Mouse (Mus musculus): ENCODE results near the gene Hist1h3c.
"Not testable (repeated sequence)": the region's sequence is repeated elsewhere in the genome, so short reads cannot be mapped to it uniquely, and the experiment has no call there.

The Hist1h3c gene

DNA sequence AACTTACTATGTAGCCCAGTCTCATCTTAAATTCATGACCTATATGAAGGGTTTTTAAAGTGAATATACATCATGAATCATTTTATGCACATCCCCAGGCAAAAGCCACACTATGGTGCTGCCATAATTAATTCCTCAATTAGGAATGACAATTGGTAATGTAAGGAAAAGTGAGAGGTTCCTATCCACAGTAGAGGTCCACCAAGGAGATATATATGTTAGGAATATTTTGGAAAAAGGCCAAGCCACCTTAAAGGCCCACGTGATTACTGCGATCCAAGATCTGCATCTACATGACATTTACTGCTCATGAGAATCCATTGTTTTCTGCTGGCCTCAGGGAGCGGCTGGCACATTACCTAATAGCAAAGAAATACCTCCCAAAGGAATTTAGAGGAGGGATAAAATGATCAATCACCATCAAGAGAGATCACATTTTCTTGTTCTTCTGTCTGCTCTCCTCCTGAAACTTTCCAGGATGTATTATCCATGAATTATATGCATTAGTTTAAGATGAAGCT is 13.9 kb upstream of the Hist1h3c start:
- intact Hi-C loops (cut with DNase I), result no loop called here

DNA sequence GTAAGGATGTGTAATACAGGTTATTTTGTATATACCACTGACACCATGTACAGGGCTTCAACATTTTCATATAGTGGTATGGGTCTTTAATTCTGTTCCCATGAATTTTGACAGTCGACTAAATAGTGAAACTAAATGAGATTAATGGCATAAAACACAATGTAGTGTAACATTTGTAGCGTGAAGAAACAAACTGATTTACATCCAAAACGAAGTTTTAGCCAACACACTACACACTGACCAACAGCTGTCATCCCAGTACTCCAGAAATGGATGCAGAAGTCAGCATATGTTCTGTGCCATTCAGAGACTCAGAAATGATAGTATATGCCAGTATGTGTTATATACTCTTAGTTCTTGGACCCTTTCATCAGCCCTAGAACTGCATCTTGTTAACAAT is 12.5 kb upstream of the Hist1h3c start:
- intact Hi-C loops (cut with DNase I), result no loop called here

DNA sequence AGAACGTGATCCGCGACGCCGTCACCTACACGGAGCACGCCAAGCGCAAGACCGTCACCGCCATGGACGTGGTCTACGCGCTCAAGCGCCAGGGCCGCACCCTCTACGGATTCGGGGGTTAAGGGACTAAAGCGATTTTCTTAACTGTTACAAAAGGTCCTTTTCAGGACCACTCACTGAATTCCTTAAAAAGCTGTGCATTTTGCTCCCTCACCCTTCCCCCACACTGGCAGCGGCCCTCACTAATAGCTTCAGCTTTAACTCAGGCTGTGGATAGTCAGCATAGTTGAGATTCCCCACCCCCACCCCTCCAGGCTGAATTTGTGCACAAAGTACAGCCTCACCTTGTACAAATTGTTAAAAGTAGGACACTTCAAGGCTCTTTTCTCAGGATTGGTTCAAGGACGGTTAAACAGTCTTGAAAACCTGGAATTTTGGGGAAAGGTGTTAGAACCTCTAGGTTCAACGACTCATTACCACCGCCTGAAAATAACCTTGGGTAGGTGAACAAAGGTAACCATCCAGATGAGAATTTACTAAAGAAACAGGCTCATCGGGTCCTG is 11.9 kb upstream of the Hist1h3c start:
- intact Hi-C loops (cut with DNase I), result no loop called here

GRCm38 (mm10) chr13:23756790-23757189 is 11.4 kb upstream of the Hist1h3c start, which contains the start of gene Hist1h4b:
Hist1h4b (plus strand) TSS chr13:23757013.
- intact Hi-C loops (cut with DNase I), result no loop called here

GRCm38 (mm10) chr13:23755000-23755399 is 9.6 kb upstream of the Hist1h3c start:
- intact Hi-C loops (cut with DNase I), result no loop called here

GRCm38 (mm10) chr13:23753314-23754078 is 8.1 kb upstream of the Hist1h3c start:
- intact Hi-C loops (cut with DNase I), result no loop called here

DNA sequence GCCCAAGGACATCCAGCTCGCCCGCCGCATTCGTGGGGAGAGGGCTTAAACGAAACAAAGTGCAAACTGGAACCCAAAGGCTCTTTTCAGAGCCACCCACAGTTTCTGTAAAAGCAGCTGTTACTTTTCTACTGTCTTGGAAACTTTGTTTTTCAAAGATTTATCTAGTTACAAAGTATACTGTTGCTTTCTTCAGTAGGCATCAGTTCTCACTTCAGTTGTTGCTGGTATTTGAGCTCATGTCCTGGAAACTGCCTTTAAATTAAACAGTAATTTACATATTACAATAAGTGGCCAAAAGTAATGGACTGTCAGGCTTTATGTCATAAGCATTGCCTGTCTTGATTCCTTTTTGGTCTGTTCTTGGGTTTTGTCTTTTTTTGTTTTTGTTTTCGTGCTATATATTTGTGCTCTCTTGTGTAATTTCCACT is 7.4 kb upstream of the Hist1h3c start:
- intact Hi-C loops (cut with DNase I), result no loop called here

DNA sequence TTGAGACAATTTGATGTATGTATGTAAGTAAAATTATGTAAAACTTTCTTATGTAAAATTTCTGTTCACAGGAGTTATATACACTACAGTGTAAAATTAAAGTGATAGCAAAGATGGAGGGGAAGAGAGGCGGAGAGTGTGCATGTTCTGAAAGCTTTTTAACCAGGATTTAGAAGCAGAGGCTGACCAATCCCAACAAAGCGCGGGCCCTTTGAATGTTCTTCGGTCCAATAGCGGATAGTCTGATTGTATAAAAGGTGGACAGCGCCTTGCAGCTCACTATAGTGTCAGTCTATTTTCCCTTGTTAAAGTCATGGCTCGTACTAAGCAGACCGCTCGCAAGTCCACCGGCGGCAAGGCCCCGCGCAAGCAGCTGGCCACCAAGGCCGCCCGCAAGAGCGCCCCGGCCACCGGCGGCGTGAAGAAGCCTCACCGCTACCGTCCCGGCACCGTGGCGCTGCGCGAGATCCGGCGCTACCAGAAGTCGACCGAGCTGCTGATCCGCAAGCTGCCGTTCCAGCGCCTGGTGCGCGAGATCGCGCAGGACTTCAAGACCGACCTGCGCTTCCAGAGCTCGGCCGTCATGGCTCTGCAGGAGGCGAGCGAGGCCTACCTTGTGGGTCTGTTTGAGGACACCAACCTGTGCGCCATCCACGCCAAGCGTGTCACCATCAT is 6.8 kb upstream of the Hist1h3c start, which contains the start of gene Hist1h3b:
Gene Hist1h3b, plus strand, starts transcription at position 201 of the 675 bp plus-strand sequence.
- intact Hi-C loops (cut with DNase I), result not testable (repeated sequence)

- intact Hi-C loops (cut with DNase I), result no loop called here
Observed at GRCm38 (mm10) chr13:23751478-23751956, 6.1 kb upstream of the Hist1h3c start.

GRCm38 (mm10) chr13:23750839-23751477 is 5.6 kb upstream of the Hist1h3c start, which contains the start of gene Hist1h2ab:
Hist1h2ab (plus strand) TSS chr13:23751126.
- intact Hi-C loops (cut with DNase I), result not testable (repeated sequence)

- intact Hi-C loops (cut with DNase I), result loop anchor here (5.0 to 10.0 kb wide), 2 partner anchors 325 to 1707 kb away; partner anchors contain the start of genes Abt1, Hist1h2ag, Hist1h2bj and Hist1h4i
Observed at GRCm38 (mm10) chr13:23749563-23750121, 4.2 kb upstream of the Hist1h3c start.

GRCm38 (mm10) chr13:23747892-23748288 is 2.5 kb upstream of the Hist1h3c start:
- intact Hi-C loops (cut with DNase I), result loop anchor here (5.0 to 10.0 kb wide), 2 partner anchors 323 to 1706 kb away; partner anchors contain the start of genes Abt1, Hist1h2ag, Hist1h2bj and Hist1h4i

DNA sequence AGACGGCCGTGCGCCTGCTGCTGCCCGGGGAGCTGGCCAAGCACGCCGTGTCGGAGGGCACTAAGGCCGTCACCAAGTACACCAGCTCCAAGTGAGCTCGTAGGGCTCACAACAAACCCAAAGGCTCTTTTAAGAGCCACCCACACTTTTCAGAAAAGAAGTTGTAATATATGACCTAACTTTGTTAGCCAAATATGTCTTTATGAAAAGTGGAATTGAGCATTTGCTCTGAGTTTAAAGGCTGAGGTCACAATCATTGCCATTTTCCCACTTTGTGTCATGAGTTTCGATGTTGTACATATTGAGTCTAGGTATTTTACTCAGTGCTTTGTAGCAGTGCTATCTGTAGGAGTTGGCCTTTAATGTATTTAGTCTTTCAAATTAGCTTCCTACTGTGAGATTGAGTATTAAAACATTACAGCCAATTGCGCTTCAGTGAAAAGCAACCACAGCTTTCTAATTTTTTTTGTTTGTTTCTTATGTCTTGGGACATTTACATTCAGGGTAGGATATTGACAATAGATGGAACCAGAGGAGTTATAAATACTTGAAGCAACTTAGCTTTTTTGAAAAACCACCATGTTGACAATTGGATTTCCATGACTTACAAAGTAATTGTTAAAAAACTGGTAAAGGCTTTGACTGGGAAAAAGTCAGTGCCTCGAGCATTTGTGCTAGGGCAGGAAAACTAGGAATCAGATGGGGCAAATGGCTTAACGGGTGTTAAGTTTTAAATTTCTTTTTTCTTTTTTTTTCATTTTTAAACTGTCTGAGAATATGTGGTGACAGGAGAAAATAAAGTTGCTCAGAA is 1.9 kb upstream of the Hist1h3c start:
- intact Hi-C loops (cut with DNase I), result loop anchor here (5.0 to 10.0 kb wide), 2 partner anchors 322 to 1705 kb away; partner anchors contain the start of genes Abt1, Hist1h2ag, Hist1h2bj and Hist1h4i

DNA sequence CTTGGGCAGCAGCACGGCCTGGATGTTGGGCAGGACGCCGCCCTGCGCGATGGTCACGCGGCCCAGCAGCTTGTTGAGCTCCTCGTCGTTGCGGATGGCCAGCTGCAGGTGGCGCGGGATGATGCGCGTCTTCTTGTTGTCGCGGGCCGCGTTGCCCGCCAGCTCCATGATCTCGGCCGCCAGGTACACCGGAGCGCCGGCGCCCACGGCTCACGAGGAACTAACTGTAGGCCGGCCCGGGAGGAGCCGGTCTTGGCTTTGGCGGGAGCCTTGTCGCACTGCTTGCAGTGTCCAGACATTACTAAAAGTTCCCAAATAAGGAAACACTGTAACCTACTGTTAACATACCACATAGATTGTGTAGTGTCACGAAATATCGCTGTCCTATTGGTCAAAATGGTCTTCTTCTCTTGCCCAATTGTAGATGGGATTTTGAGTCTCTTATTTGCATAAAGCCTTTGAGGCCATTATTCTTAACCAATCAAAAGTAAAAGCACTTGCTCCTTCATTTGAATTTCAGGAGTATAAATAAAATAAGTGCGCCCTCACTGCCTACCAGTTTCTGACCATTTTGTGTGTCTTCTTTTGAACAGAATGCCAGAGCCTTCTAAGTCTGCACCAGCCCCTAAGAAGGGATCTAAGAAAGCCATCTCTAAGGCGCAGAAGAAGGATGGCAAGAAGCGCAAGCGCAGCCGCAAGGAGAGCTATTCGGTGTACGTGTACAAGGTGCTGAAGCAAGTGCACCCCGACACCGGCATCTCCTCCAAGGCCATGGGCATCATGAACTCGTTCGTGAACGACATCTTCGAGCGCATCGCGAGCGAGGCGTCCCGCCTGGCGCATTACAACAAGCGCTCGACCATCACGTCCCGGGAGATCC is 1.0 kb upstream of the Hist1h3c start, which contains the start of gene Hist1h2bb:
Gene Hist1h2bb, plus strand, starts transcription at position 534 of the 880 bp plus-strand sequence.
- intact Hi-C loops (cut with DNase I), result loop anchor here (5.0 to 10.0 kb wide), 2 partner anchors 322 to 1704 kb away; partner anchors contain the start of genes Abt1, Hist1h2ag, Hist1h2bj and Hist1h4i

- intact Hi-C loops (cut with DNase I), result loop anchor here (5.0 to 10.0 kb wide), 2 partner anchors 320 to 1702 kb away; partner anchors contain the start of genes Abt1, Hist1h2ag, Hist1h2bj and Hist1h4i
Observed at GRCm38 (mm10) chr13:23744421-23745380, 701 bp downstream of the Hist1h3c start.

GRCm38 (mm10) chr13:23743963-23744362 is 1.4 kb downstream of the Hist1h3c start:
- intact Hi-C loops (cut with DNase I), result loop anchor here (10.0 kb wide), 1 partner anchor 319 kb away; the partner anchor contains the start of gene Abt1

GRCm38 (mm10) chr13:23743215-23743614 is 2.2 kb downstream of the Hist1h3c start:
- intact Hi-C loops (cut with DNase I), result loop anchor here (10.0 kb wide), 1 partner anchor 318 kb away; the partner anchor contains the start of gene Abt1

Data from adrenal gland (tissue).